Mouse (Mus musculus) ES-Bruce4 (cell line): Measurements from ENCODE around the gene Dnajc28. TPM values are rescaled to one million over a fixed set of nuclear protein-coding genes. Genes with fewer than 3 reads are reported as not detected.

Source experiments
- H3K27ac ChIP-seq: 2 replicates; pipeline ENCODE4 v1.5.1; 2012; ENCODE audit warnings: low read length, inconsistent platforms; ENCODE audit not compliant: insufficient read depth
- H3K27me3 ChIP-seq: 2 replicates; pipeline ENCODE4 v1.6.1; 2012; ENCODE audit warnings: mild to moderate bottlenecking, low read length, inconsistent platforms; ENCODE audit not compliant: control insufficient read depth, poor library complexity, insufficient read depth, severe bottlenecking
- H3K36me3 ChIP-seq: 2 replicates; pipeline ENCODE4 v1.6.1; 2012; ENCODE audit warnings: inconsistent platforms, mild to moderate bottlenecking, low read length, moderate library complexity; ENCODE audit not compliant: control insufficient read depth, poor library complexity, insufficient read depth, severe bottlenecking
- H3K4me1 ChIP-seq: one replicate; pipeline ENCODE4 v1.8.1; 2011; ENCODE audit warnings: low read length; ENCODE audit not compliant: control insufficient read depth, insufficient read depth
- H3K4me3 ChIP-seq: 2 replicates; pipeline ENCODE4 v1.5.1; 2011; ENCODE audit warnings: low read depth, mild to moderate bottlenecking, low read length
- H3K9ac ChIP-seq: 2 replicates; pipeline ENCODE4 v1.6.1; 2012; ENCODE audit warnings: low read depth, mild to moderate bottlenecking, inconsistent platforms; ENCODE audit not compliant: poor library complexity, severe bottlenecking
- H3K9me3 ChIP-seq: replicated peaks from 2 replicates; pipeline ENCODE4 v1.6.1; 2012; ENCODE audit warnings: mild to moderate bottlenecking, low read length, inconsistent platforms; ENCODE audit not compliant: control insufficient read depth, poor library complexity, insufficient read depth, severe bottlenecking
- CTCF ChIP-seq: IDR thresholded peaks from one replicate; pipeline ENCODE4 v1.8.1; 2011; ENCODE audit warnings: low read depth, low read length
- EP300 ChIP-seq: IDR thresholded peaks from 2 replicates; pipeline ENCODE4 v1.6.1; 2011; ENCODE audit warnings: low read depth, low read length; ENCODE audit not compliant: insufficient read depth
- POLR2A ChIP-seq: IDR thresholded peaks from one replicate; pipeline ENCODE4 v1.8.1; 2011; ENCODE audit warnings: low read length; ENCODE audit not compliant: insufficient read depth
- polyA plus RNA-seq: library from polyadenylated mRNA; stranded (reverse); fragments of >200 nt; gene quantifications from 2 replicates; pipeline ENCODE4 v1.2.4, GENCODE M21; 2011; ENCODE audit warnings: low read depth; ENCODE audit not compliant: missing spikeins, insufficient read depth, insufficient read length

Gene Dnajc28
- polyA plus RNA-seq, 1 experiment: 4.9 TPM

- Histone ChIP-seq H3K36me3 (no peaks in the 10 kb centered on the region), H3K9me3 (no peaks in the 10 kb centered on the region), H3K9ac (no peak overlapping the region), H3K27ac (no peak overlapping the region), H3K4me1 (no peaks in the 10 kb centered on the region), H3K27me3 (no peaks in the 10 kb centered on the region), H3K4me3 (no peak overlapping the region)
- TF ChIP-seq POLR2A: no peak
- TF ChIP-seq EP300: no peak
- no peak for TF ChIP-seq CTCF
Measured at GRCm38 (mm10) chr16:91601081-91601480, 17.7 kb downstream of the Dnajc28 start.

- Histone ChIP-seq H3K4me1 (no peaks in the 10 kb centered on the region), H3K4me3 (no peak overlapping the region), H3K9ac (no peak overlapping the region), H3K9me3 (no peaks in the 10 kb centered on the region), H3K36me3 (no peaks in the 10 kb centered on the region), H3K27me3 (no peaks in the 10 kb centered on the region), H3K27ac (no peak overlapping the region)
- TF ChIP-seq EP300 (no peak), POLR2A (no peak), CTCF (no peak)
Measured at GRCm38 (mm10) chr16:91599242-91599641, 19.6 kb downstream of the Dnajc28 start.

- no peaks in the 10 kb centered on the region for H3K36me3 ChIP-seq
- TF ChIP-seq EP300: no peak
- TF ChIP-seq CTCF: no peak
- no peak for TF ChIP-seq POLR2A
- peak within 1 kb of the TSS; percentile 91 for H3K4me3 ChIP-seq
- no peaks in the 10 kb centered on the region for H3K4me1 ChIP-seq
- H3K27ac ChIP-seq: no peak within 1 kb of the TSS
- H3K9ac ChIP-seq: peak within 1 kb of the TSS; percentile 73
- H3K27me3 ChIP-seq: no peaks in the 10 kb centered on the region
- no peaks in the 10 kb centered on the region for H3K9me3 ChIP-seq
Measured at GRCm38 (mm10) chr16:91597672-91598010, 21.2 kb downstream of the Dnajc28 start, which contains the start of gene Tmem50b. Gene Tmem50b, minus strand, starts transcription at chr16:91597800.

GRCm38 (mm10) chr16:91596779-91597671 lies 21.8 kb downstream of the Dnajc28 start:
- TF ChIP-seq POLR2A (no peak), CTCF (no peak), EP300 (no peak)
- Histone ChIP-seq H3K27ac (no peak overlapping the region), H3K36me3 (no peaks in the 10 kb centered on the region), H3K9ac (peak overlapping the region; percentile 73), H3K4me3 (peak overlapping the region; percentile 91), H3K27me3 (no peaks in the 10 kb centered on the region), H3K9me3 (no peaks in the 10 kb centered on the region), H3K4me1 (no peaks in the 10 kb centered on the region)

- Histone ChIP-seq H3K27ac (no peak overlapping the region), H3K9ac (peak overlapping the region; percentile 73; the same call in 1 of the 2 replicates), H3K27me3 (no peaks in the 10 kb centered on the region), H3K36me3 (no peaks in the 10 kb centered on the region), H3K9me3 (no peaks in the 10 kb centered on the region), H3K4me1 (no peaks in the 10 kb centered on the region), H3K4me3 (peak overlapping the region; percentile 91; the same call in 1 of the 2 replicates)
- no peak for TF ChIP-seq EP300
- TF ChIP-seq POLR2A: no peak
- TF ChIP-seq CTCF: no peak
Measured at GRCm38 (mm10) chr16:91596397-91596778, 22.4 kb downstream of the Dnajc28 start.

GRCm38 (mm10) chr16:91595076-91595475 lies 23.8 kb downstream of the Dnajc28 start:
- no peak overlapping the region for H3K9ac ChIP-seq

More at GRCm38 (mm10) chr16:91595076-91595475, 23.8 kb downstream of the Dnajc28 start:
- Histone ChIP-seq H3K27me3 (no peaks in the 10 kb centered on the region), H3K4me3 (no peak overlapping the region), H3K9me3 (no peaks in the 10 kb centered on the region), H3K27ac (no peak overlapping the region), H3K36me3 (no peaks in the 10 kb centered on the region), H3K4me1 (no peaks in the 10 kb centered on the region)
- TF ChIP-seq CTCF: no peak
